Mouse (Mus musculus) midbrain, embryonic 15.5 days (tissue): ENCODE measurements around the gene Pafah2. TPM values are rescaled to one million over a fixed set of nuclear protein-coding genes. Genes with fewer than 3 reads are reported as not detected.

Source experiments
- ATAC-seq: fragments of 200-750 bp; cut with Nextera tagmentation; replicated peaks from 2 replicates; pipeline ENCODE4 v1.8.0; 2017; ENCODE audit warnings: moderate TSS enrichment
- H3K27ac ChIP-seq: fragments of 300-500 bp; sonication (generic); 2 replicates; pipeline ENCODE4 v1.5.1; 2015; ENCODE audit warnings: mild to moderate bottlenecking, inconsistent platforms
- H3K27me3 ChIP-seq: fragments of 300-500 bp; sonication (generic); replicated peaks from 2 replicates; pipeline ENCODE4 v1.6.1; 2015; ENCODE audit warnings: inconsistent platforms
- H3K36me3 ChIP-seq: fragments of 300-500 bp; sonication (generic); replicated peaks from 2 replicates; pipeline ENCODE4 v1.6.1; 2015; ENCODE audit warnings: inconsistent platforms
- H3K4me1 ChIP-seq: fragments of 300-500 bp; sonication (generic); 2 replicates; pipeline ENCODE4 v1.6.1; 2015; ENCODE audit warnings: inconsistent platforms
- H3K4me2 ChIP-seq: fragments of 300-500 bp; sonication (generic); 2 replicates; pipeline ENCODE4 v1.6.1; 2015; ENCODE audit warnings: inconsistent platforms, mild to moderate bottlenecking, moderate library complexity
- H3K4me3 ChIP-seq: fragments of 300-500 bp; sonication (generic); 2 replicates; pipeline ENCODE4 v1.5.1; 2015; ENCODE audit warnings: mild to moderate bottlenecking, inconsistent platforms
- H3K9ac ChIP-seq: fragments of 300-500 bp; sonication (generic); 2 replicates; pipeline ENCODE4 v1.6.1; 2015; ENCODE audit warnings: mild to moderate bottlenecking, inconsistent platforms
- H3K9me3 ChIP-seq: fragments of 300-500 bp; sonication (generic); 2 replicates; pipeline ENCODE4 v1.6.1; 2016; ENCODE audit warnings: inconsistent platforms
- WGBS: fragments of 180-500 bp; shearing (Covaris S2); methylation state at CpG from one replicate; pipeline ENCODE4 v1.1.7; 2015; ENCODE audit warnings: mixed read lengths; 5-methylcytosine and 5-hydroxymethylcytosine counted together
- polyA plus RNA-seq: library from polyadenylated mRNA; unstranded; fragments of >200 nt; fragmentation: Nextera tagmentation; extraction: Ambion mirVana; gene quantifications from 2 replicates; pipeline ENCODE4 v1.2.1, GENCODE M21; 2015

The Pafah2 gene
- polyA plus RNA-seq, 1 experiment from 2014 or later: 8.0 TPM

DNA sequence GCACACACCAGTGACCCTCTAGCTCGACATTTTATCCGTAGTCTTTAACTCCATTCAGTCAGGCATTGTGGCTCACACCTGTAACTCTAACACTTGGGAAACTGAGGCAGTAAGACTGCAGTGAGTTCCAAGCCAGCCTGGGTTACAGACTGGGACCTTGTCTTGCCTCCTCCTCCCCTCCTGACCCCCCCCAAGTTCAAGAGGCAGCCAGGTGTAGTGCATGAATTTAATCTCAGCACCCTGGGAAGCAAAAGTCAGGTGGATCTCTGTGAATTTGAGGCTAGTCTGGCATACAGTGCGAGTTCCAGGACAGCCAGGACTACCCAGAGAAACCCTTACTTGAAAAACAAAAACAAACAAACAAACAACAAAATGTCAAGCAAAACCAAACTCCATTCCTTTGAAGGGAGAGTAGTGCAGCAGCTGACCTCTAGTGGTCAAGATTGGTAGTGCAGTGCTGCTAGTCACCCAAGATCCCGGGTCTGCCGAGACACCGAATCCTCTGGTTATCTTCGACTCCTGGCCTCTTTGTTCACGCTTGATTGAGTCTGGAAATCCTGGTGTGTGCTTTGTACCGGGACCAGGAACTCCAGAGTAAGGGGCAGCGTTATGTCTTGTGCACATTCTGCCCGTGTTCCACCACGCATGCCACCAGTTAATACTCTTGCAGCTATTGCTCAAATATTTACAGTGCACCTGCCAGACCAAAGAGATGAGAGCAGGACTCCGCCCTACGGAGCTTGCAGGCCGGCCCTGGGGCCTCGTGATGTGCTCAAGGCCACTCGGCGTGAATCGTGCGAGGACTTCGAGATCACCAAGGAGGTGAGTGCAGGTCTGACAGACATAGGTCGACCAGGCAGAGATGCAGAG lies 39.3 kb upstream of the Pafah2 start:
- WGBS: 19% methylated on average over 22 of the region's 22 CpGs
- H3K27me3 ChIP-seq: no peaks in the 10 kb centered on the region
- peaks cover 12% of the 10 kb centered on the region; the same call in 1 of the 2 replicates for H3K4me1 ChIP-seq
- no peak overlapping the region for H3K27ac ChIP-seq
- H3K36me3 ChIP-seq: no peaks in the 10 kb centered on the region
- H3K9ac ChIP-seq: peak overlapping the region; percentile 30
- peak; percentile 61 for ATAC-seq
- H3K4me2 ChIP-seq: peak overlapping the region; percentile 45
- peak overlapping the region; percentile 21 for H3K4me3 ChIP-seq
- H3K9me3 ChIP-seq: no peaks in the 10 kb centered on the region

DNA sequence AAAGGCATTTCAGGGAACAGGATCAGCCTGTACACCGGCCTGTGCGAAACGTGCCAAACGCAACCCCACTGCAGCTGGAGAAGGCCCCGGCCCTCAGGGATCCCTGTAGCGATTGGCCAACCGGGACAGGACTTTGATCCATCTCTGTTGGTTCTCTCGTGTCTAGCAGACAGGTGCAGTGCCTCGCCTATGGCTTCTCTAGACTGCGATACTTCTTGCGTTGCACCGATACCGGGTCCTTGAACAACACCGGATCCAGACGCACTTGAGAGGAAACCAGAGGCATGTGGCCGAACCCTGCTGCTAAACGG lies 38.7 kb upstream of the Pafah2 start:
- H3K4me3 ChIP-seq: peak overlapping the region; percentile 21
- H3K4me1 ChIP-seq: peaks cover 12% of the 10 kb centered on the region; the same call in 1 of the 2 replicates
- H3K9me3 ChIP-seq: no peaks in the 10 kb centered on the region
- H3K9ac ChIP-seq: peak overlapping the region; percentile 30
- ATAC-seq: no peak
- peak overlapping the region; percentile 45 for H3K4me2 ChIP-seq
- no peaks in the 10 kb centered on the region for H3K36me3 ChIP-seq
- 29% methylated on average over 17 of the region's 17 CpGs for WGBS
- no peaks in the 10 kb centered on the region for H3K27me3 ChIP-seq
- no peak overlapping the region for H3K27ac ChIP-seq

DNA sequence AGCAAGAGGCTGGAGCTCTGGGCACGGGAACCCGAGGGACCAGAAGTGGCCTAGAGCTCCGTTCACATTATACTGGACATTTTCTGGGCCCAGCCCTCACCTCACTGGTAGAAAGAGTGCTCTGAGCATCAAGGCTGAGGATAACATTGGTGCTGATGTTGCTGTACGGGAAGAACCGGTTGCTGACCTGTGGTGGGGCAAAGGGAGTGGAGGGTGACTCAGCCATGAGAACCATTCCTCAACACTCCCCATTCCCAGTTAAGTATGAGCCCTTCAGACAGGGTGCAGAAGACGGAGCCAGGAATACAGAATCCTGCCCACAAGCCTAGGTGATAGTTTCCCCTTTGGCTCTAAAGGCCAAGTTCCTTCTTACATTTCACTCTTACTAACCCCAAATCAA lies 36.5 kb upstream of the Pafah2 start:
- no peaks in the 10 kb centered on the region for H3K36me3 ChIP-seq
- no peak overlapping the region for H3K9ac ChIP-seq
- no peak overlapping the region for H3K4me2 ChIP-seq
- H3K4me1 ChIP-seq: peaks cover 12% of the 10 kb centered on the region; the same call in 1 of the 2 replicates
- no peak overlapping the region for H3K27ac ChIP-seq
- H3K9me3 ChIP-seq: no peaks in the 10 kb centered on the region
- ATAC-seq: no peak
- no peaks in the 10 kb centered on the region; the same call in 1 of the 2 replicates for H3K27me3 ChIP-seq
- 85% methylated on average over 6 of the region's 6 CpGs for WGBS
- no peak overlapping the region for H3K4me3 ChIP-seq

DNA sequence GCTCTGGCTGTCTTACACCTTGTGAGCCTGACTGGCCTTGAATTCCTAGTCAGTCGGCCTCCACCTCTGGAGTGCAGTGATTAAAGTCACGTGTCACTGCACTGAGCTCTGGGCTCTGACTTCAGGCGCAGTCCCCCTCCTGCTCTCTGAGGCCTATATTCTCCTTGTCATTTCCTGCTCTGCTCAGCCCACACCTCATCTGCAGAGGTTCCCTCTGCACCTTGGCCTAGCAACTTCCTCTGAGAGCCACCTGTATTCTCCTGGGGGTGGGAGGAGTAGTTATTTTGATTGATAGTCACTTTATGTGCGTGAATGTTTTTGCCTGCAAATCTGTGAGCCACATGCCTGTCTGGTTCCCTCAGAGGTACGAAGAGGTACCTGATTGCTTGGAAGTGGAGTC lies 34.9 kb upstream of the Pafah2 start:
- no peak overlapping the region for H3K4me2 ChIP-seq
- no peak for ATAC-seq
- no peak overlapping the region for H3K4me3 ChIP-seq
- H3K9me3 ChIP-seq: no peaks in the 10 kb centered on the region
- no peak overlapping the region for H3K9ac ChIP-seq
- no peaks in the 10 kb centered on the region for H3K36me3 ChIP-seq
- WGBS: 37% methylated on average over 5 of the region's 5 CpGs
- H3K27ac ChIP-seq: no peak overlapping the region
- no peaks in the 10 kb centered on the region; the same call in none of the 2 replicates for H3K27me3 ChIP-seq
- H3K4me1 ChIP-seq: peaks cover 12% of the 10 kb centered on the region; the same call in 1 of the 2 replicates

DNA sequence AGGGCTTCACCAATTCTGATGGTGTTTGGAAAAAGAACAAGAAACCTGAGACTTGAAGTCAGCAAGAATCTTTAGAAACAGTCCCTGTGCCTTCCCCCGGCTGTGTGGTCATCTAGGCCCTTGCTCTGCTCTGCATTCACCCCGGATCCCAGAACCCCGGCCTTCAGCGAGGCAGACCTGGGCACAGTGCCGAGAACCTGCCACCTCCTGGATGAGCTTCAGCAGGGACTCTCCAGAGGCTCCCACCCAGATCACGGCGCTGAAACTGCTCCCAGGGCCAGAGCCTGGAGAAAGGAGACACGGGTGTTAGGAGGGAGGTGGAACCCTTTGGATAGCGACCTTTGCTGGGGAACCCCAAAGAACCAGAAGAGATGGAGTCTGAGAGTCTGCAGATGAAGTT lies 34.0 kb upstream of the Pafah2 start:
- no peak overlapping the region for H3K9ac ChIP-seq
- H3K9me3 ChIP-seq: no peaks in the 10 kb centered on the region
- peaks cover 9% of the 10 kb centered on the region; the same call in 1 of the 2 replicates for H3K4me1 ChIP-seq
- WGBS: 70% methylated on average over 9 of the region's 9 CpGs
- H3K4me3 ChIP-seq: no peak overlapping the region
- ATAC-seq: no peak
- no peaks in the 10 kb centered on the region; the same call in none of the 2 replicates for H3K27me3 ChIP-seq
- no peak overlapping the region for H3K27ac ChIP-seq
- no peak overlapping the region for H3K4me2 ChIP-seq
- no peaks in the 10 kb centered on the region for H3K36me3 ChIP-seq

DNA sequence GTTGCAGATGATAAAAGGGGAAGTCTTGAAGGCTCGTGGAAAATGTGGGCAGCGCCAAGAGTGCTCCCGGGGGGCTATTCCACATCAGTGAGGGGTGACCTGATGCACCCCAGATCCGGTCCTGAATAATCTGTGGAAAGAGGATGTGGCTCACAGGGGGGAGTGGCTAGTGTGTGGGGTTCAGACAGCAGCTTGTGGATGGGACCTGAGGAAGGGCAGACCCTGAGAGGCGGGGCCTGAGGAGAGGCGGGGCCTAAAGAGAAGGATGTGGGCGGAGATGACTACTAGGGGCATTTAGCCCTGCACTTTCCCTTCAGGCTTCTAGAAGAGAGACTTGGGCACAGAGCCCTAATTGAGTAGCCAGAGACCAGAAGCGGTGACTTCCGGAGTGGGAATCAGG lies 33.5 kb upstream of the Pafah2 start:
- whole genome bisulfite sequencing: 29% methylated on average over 9 of the region's 9 CpGs

DNA sequence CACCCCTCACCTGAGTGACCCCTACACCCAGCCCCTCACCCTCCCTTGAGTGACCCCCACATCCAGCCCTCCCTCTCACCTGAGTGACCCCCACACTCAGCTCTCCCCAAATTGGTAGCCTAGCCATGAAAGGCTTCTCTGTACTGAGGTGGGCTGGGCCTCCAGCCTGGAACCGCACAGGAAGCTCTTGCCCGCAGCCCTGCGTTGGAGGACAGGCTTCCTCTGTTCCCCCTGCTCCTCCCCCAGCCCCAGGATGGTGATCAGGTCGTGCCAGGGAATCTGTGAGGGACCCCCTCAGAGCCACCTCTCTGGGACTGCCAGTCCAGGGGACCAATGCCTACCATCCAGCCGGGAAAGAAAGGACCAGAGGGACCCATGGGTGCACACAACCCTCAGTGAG lies 30.8 kb upstream of the Pafah2 start:
- no peak overlapping the region for H3K4me2 ChIP-seq
- H3K4me1 ChIP-seq: no peaks in the 10 kb centered on the region
- ATAC-seq: no peak
- no peak overlapping the region for H3K27ac ChIP-seq
- H3K36me3 ChIP-seq: no peaks in the 10 kb centered on the region
- WGBS: 51% methylated on average over 5 of the region's 5 CpGs
- no peak overlapping the region for H3K9ac ChIP-seq
- no peak overlapping the region for H3K4me3 ChIP-seq
- no peaks in the 10 kb centered on the region for H3K9me3 ChIP-seq
- H3K27me3 ChIP-seq: peaks cover 23% of the 10 kb centered on the region

More for the DNA sequence above, 33.5 kb upstream of the Pafah2 start:
- Histone ChIP-seq H3K4me2 (no peak overlapping the region), H3K36me3 (no peaks in the 10 kb centered on the region), H3K27me3 (peaks cover 3% of the 10 kb centered on the region), H3K9me3 (no peaks in the 10 kb centered on the region), H3K4me1 (peaks cover 5% of the 10 kb centered on the region; the same call in 1 of the 2 replicates), H3K27ac (no peak overlapping the region), H3K9ac (no peak overlapping the region), H3K4me3 (no peak overlapping the region)
- ATAC-seq: no peak

DNA sequence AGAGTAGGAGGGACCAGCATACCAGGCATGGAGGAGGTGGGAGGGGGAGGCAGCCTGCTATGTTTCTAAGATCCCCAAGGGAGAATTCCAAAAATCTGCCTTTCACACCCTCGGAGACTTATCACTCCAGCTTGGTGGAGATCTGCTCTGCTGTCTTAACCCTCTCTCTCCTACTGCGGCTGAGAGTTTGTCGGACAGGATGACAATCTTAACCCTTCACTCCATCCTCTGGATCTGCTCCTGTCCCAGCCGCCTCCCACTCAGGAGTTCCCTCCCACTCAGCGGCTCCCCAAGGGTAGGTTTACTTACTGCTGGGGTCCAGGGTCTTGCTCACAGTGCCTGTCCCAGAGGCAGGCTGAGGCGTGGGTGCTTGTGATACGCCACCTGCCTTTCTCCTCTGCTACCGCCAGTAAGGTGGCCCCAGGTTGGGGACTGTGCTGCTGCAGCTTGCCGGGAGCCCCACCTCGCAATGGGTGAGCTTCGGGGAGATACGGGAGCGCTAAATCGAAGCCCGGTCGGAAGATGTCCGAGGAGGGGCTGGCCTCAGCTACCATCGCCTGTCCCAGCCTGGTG lies 25.4 kb upstream of the Pafah2 start:
- 2% methylated on average over 18 of the region's 18 CpGs for whole genome bisulfite sequencing
- Histone ChIP-seq H3K4me3 (peak overlapping the region; percentile 63), H3K27me3 (peaks cover 43% of the 10 kb centered on the region), H3K9me3 (no peaks in the 10 kb centered on the region), H3K36me3 (no peaks in the 10 kb centered on the region), H3K9ac (peak overlapping the region; percentile 10; the same call in 1 of the 2 replicates), H3K4me1 (peaks cover 19% of the 10 kb centered on the region), H3K4me2 (peak overlapping the region; percentile 100), H3K27ac (no peak overlapping the region)
- no peak for ATAC-seq

DNA sequence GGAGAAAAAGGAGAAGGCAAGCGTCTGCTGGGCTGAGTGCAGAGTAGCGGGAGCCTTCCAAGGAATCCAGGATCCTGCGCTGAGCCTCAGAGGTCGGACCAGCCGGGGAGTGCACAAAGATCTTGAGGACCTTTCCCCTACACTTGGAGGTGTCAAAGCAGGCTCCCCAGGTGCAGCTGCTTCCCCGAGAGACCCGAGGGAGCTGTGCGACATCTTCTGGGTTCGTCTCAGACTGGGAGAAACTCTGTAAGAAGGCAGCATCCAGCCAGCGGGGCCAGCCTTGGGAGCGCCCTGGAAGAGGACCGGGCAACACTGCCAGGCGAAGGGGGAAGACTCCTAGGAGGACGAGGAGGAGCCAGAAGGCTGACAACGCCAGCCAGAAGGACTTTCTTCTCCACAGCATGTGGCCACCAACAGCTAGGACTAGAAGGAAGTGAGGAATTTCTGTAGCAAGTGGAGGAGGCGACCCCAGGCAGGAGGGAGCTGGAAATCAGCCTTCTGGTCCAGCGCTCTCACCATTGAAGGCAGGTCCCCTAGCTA lies 24.7 kb upstream of the Pafah2 start:
- Histone ChIP-seq H3K4me3 (peak overlapping the region; percentile 63), H3K4me2 (peak overlapping the region; percentile 100), H3K9me3 (no peaks in the 10 kb centered on the region), H3K4me1 (peaks cover 19% of the 10 kb centered on the region), H3K27me3 (peaks cover 43% of the 10 kb centered on the region), H3K27ac (no peak overlapping the region), H3K9ac (peak overlapping the region; percentile 55; the same call in 1 of the 2 replicates), H3K36me3 (no peaks in the 10 kb centered on the region)
- ATAC-seq: no peak
- under 1% methylated on average over 17 of the region's 17 CpGs for WGBS

DNA sequence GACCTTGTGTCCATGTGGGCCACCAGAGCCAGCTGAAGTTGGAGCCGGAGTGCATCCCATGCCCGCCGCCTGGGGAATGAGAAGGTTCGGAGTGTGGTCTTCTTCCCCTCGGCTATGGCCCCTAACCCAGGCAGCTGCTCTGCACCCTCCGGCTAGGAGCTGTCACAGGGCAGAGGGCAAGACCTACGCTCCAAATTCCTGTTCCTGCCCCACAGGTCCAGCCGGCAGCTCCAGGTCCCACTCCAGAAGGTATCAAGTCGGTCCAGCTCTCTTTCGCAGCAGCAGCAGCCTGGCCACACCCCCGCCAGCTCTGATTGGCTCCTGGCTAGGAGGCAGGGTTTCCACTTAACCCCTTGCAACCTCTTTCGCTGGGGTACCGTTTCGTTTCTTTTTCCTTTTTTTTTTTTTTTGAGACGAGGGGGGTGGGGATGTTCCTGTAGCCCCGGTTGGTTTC lies 23.8 kb upstream of the Pafah2 start:
- Histone ChIP-seq H3K4me3 (peak overlapping the region; percentile 63), H3K27me3 (peaks cover 43% of the 10 kb centered on the region), H3K9ac (peak overlapping the region; percentile 55), H3K9me3 (no peaks in the 10 kb centered on the region), H3K36me3 (no peaks in the 10 kb centered on the region), H3K4me2 (peak overlapping the region; percentile 100), H3K27ac (no peak overlapping the region), H3K4me1 (peaks cover 19% of the 10 kb centered on the region)
- peak; percentile 93 for ATAC-seq
- WGBS: 0% methylated on average over 16 of the region's 16 CpGs

DNA sequence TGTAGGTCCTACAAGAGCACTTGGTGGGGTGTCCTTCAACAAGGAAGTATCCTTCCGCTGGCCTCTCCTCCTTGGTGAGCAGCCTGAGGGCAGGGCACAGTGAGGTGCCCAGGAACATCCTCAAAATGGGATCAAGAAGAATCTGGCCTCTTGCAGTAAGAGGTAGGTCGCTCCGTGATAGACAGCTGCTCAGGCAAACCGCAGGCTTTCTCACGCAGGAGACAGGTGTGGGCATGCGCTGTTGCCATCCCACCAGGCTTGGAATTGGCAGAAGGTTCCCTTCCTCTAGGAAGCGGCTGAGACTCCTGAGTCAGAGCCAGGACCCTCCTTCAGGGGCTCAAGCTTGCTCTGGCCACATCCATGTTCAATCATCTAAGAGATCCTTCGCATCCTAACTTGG lies 22.8 kb upstream of the Pafah2 start:
- H3K4me1 ChIP-seq: peaks cover 19% of the 10 kb centered on the region
- no peaks in the 10 kb centered on the region for H3K9me3 ChIP-seq
- peaks cover 37% of the 10 kb centered on the region for H3K27me3 ChIP-seq
- no peaks in the 10 kb centered on the region for H3K36me3 ChIP-seq
- H3K9ac ChIP-seq: no peak overlapping the region
- WGBS: 79% methylated on average over 8 of the region's 8 CpGs
- H3K4me2 ChIP-seq: no peak overlapping the region
- no peak overlapping the region for H3K4me3 ChIP-seq
- no peak overlapping the region for H3K27ac ChIP-seq
- no peak for ATAC-seq

DNA sequence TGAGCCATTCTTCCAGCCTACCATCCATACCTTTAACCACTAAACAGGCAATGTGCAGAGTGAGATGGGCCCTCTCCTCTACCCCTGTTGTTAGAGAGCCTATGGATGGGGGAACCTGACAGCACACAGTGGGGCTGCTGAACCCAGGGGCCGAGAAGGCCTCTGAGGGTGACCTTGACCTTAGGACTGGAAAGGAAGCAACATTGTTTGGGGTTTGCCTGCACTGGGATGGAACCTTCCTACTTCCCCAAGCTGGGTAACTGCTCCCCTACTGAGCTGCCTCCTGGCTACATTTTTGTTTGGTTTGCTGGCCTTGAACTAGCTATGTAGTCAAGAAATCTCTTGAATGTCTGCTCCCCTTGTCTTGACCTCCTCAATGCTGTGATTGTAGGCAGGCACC lies 21.8 kb upstream of the Pafah2 start:
- Histone ChIP-seq H3K27me3 (peaks cover 30% of the 10 kb centered on the region), H3K4me1 (peaks cover 19% of the 10 kb centered on the region), H3K4me2 (no peak overlapping the region), H3K27ac (no peak overlapping the region), H3K36me3 (no peaks in the 10 kb centered on the region), H3K9me3 (no peaks in the 10 kb centered on the region), H3K4me3 (no peak overlapping the region), H3K9ac (no peak overlapping the region)
- WGBS: 50% methylated on average over 1 of the region's 1 CpGs
- ATAC-seq: no peak
